Mouse (Mus musculus) CD4-positive helper T cell, adult 2 months (primary cell): ENCODE data around the gene Zdhhc14.
A peak's percentile ranks its signal among the peaks of the same experiment; 100 is the strongest.

Experiments
- DNase-seq: peaks from one replicate; pipeline ENCODE4 v3.0.0-alpha.2; 2012; ENCODE audit warnings: low read depth, missing footprints, low spot score

Zdhhc14 gene

GRCm38 (mm10) chr17:5503981-5504760 is 11.8 kb downstream of the Zdhhc14 start:
- DNase-seq: no peak

GRCm38 (mm10) chr17:5504969-5505368 is 12.6 kb downstream of the Zdhhc14 start:
- no peak for DNase-seq

GRCm38 (mm10) chr17:5506553-5506952 is 14.2 kb downstream of the Zdhhc14 start:
- DNase-seq: no peak

GRCm38 (mm10) chr17:5506988-5507387 is 14.6 kb downstream of the Zdhhc14 start:
- DNase-seq: no peak

- no peak for DNase-seq
Observed at GRCm38 (mm10) chr17:5508030-5508429, 15.7 kb downstream of the Zdhhc14 start.

- no peak for DNase-seq
Observed at GRCm38 (mm10) chr17:5510564-5510963, 18.2 kb downstream of the Zdhhc14 start.

- DNase-seq: no peak
Observed at GRCm38 (mm10) chr17:5511724-5512123, 19.4 kb downstream of the Zdhhc14 start.

GRCm38 (mm10) chr17:5519466-5519865 is 27.1 kb downstream of the Zdhhc14 start:
- DNase-seq: no peak

- DNase-seq: peak; percentile 13
Observed at GRCm38 (mm10) chr17:5519910-5520592, 27.7 kb downstream of the Zdhhc14 start.

- DNase-seq: no peak
Observed at GRCm38 (mm10) chr17:5521532-5521931, 29.2 kb downstream of the Zdhhc14 start.

- no peak for DNase-seq
Observed at GRCm38 (mm10) chr17:5529552-5529951, 37.2 kb downstream of the Zdhhc14 start.

- DNase-seq: no peak
Observed at GRCm38 (mm10) chr17:5532816-5533215, 40.5 kb downstream of the Zdhhc14 start.

- DNase-seq: peak; percentile 16
Observed at GRCm38 (mm10) chr17:5535357-5535756, 43.0 kb downstream of the Zdhhc14 start.

- no peak for DNase-seq
Observed at GRCm38 (mm10) chr17:5536259-5537094, 44.1 kb downstream of the Zdhhc14 start.

GRCm38 (mm10) chr17:5537095-5537575 is 44.8 kb downstream of the Zdhhc14 start:
- no peak for DNase-seq

GRCm38 (mm10) chr17:5542177-5542576 is 49.8 kb downstream of the Zdhhc14 start:
- DNase-seq: no peak

- DNase-seq: no peak
Observed at GRCm38 (mm10) chr17:5544065-5544464, 51.7 kb downstream of the Zdhhc14 start.

GRCm38 (mm10) chr17:5545065-5545464 is 52.7 kb downstream of the Zdhhc14 start:
- no peak for DNase-seq

- DNase-seq: no peak
Observed at GRCm38 (mm10) chr17:5548546-5548945, 56.2 kb downstream of the Zdhhc14 start.

- DNase-seq: no peak
Observed at GRCm38 (mm10) chr17:5549460-5549859, 57.1 kb downstream of the Zdhhc14 start.

GRCm38 (mm10) chr17:5550444-5550843 is 58.1 kb downstream of the Zdhhc14 start:
- no peak for DNase-seq

GRCm38 (mm10) chr17:5551136-5551535 is 58.8 kb downstream of the Zdhhc14 start:
- DNase-seq: no peak
